Mouse (Mus musculus): ENCODE results near the gene Psmb10. TPM values are rescaled to one million over a fixed set of nuclear protein-coding genes. Genes with fewer than 3 reads are reported as not detected.

Psmb10 gene
- polyA plus RNA-seq, 1 experiment, result 4.6 TPM

GRCm38 (mm10) chr8:105931271-105931670, 7.0 kb downstream of the Psmb10 start:
- Histone ChIP-seq H3K36me3 (ENCODE audit: control insufficient read depth) (peaks cover 48% of the 10 kb centered on the region), H3K27me3 (ENCODE audit: control insufficient read depth) (no peaks in the 10 kb centered on the region), H3K9me3 (ENCODE audit: control insufficient read depth, low read length) (no peaks in the 10 kb centered on the region), H3K4me1 (ENCODE audit: control insufficient read depth) (peaks cover 50% of the 10 kb centered on the region), H3K4me3 (replicated peaks) (no peak overlapping the region)
- no peak for TF ChIP-seq GATA1 (IDR thresholded peaks at IDR 0.05; ENCODE audit: low read length)
- no peak for TF ChIP-seq TAL1 (IDR thresholded peaks at IDR 0.05; ENCODE audit: low read length)

GRCm38 (mm10) chr8:105930602-105931001, 7.6 kb downstream of the Psmb10 start:
- H3K27me3 ChIP-seq (ENCODE audit: control insufficient read depth), result no peaks in the 10 kb centered on the region
- peaks cover 45% of the 10 kb centered on the region for H3K36me3 ChIP-seq (ENCODE audit: control insufficient read depth)
- H3K4me3 ChIP-seq (replicated peaks), result no peak overlapping the region
- peaks cover 43% of the 10 kb centered on the region for H3K4me1 ChIP-seq (ENCODE audit: control insufficient read depth)
- no peak for TF ChIP-seq GATA1 (IDR thresholded peaks at IDR 0.05; ENCODE audit: low read length)
- no peak for TF ChIP-seq TAL1 (IDR thresholded peaks at IDR 0.05; ENCODE audit: low read length)
- H3K9me3 ChIP-seq (ENCODE audit: control insufficient read depth, low read length), result no peaks in the 10 kb centered on the region

GRCm38 (mm10) chr8:105925123-105925522, 13.1 kb downstream of the Psmb10 start:
- Histone ChIP-seq H3K27me3 (ENCODE audit: control insufficient read depth) (no peaks in the 10 kb centered on the region), H3K36me3 (ENCODE audit: control insufficient read depth) (peaks cover 29% of the 10 kb centered on the region), H3K4me1 (ENCODE audit: control insufficient read depth) (peaks cover 14% of the 10 kb centered on the region), H3K4me3 (replicated peaks) (no peak overlapping the region), H3K9me3 (ENCODE audit: control insufficient read depth, low read length) (no peaks in the 10 kb centered on the region)
- TF ChIP-seq GATA1 (IDR thresholded peaks at IDR 0.05; ENCODE audit: low read length), result no peak
- no peak for TF ChIP-seq TAL1 (IDR thresholded peaks at IDR 0.05; ENCODE audit: low read length)

DNA sequence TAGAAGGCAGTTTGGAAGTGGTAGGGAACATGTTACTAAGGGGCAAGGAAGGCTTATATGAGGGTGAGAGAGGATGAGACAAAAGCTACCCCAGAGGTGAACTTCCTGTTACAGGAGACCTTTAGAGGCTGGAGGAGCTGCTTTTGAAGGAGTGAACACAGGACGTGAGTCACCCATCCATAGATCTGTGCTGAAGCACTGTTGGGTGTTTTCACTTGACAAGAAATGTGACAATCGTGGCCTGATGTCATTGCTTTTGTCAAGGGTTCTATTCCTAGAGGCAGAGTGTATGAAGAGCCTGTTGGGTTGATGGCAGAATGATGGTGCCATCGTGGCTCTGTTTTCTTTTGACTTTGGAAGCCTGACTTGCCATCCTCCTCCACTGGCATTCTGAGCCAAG, 18.9 kb downstream of the Psmb10 start:
- TF ChIP-seq TAL1 (IDR thresholded peaks at IDR 0.05; ENCODE audit: low read length) (no peak), GATA1 (IDR thresholded peaks at IDR 0.05; ENCODE audit: low read length) (no peak)
- no peak overlapping the region for H3K4me3 ChIP-seq (replicated peaks)
- H3K9me3 ChIP-seq (ENCODE audit: control insufficient read depth, low read length), result no peaks in the 10 kb centered on the region
- H3K4me1 ChIP-seq (ENCODE audit: control insufficient read depth), result peaks cover 1% of the 10 kb centered on the region; the same call in 1 of the 2 replicates
- no peaks in the 10 kb centered on the region for H3K27me3 ChIP-seq (ENCODE audit: control insufficient read depth)
- peaks cover 49% of the 10 kb centered on the region for H3K36me3 ChIP-seq (ENCODE audit: control insufficient read depth)

GRCm38 (mm10) chr8:105900941-105901616, 37.2 kb downstream of the Psmb10 start:
- no peaks in the 10 kb centered on the region for H3K9me3 ChIP-seq (ENCODE audit: control insufficient read depth, low read length)
- peaks cover 31% of the 10 kb centered on the region for H3K4me1 ChIP-seq (ENCODE audit: control insufficient read depth)
- H3K27me3 ChIP-seq (ENCODE audit: control insufficient read depth), result no peaks in the 10 kb centered on the region
- H3K36me3 ChIP-seq (ENCODE audit: control insufficient read depth), result peaks cover 2% of the 10 kb centered on the region
- TF ChIP-seq GATA1 (IDR thresholded peaks at IDR 0.05; ENCODE audit: low read length), result no peak
- no peak for TF ChIP-seq TAL1 (IDR thresholded peaks at IDR 0.05; ENCODE audit: low read length)
- peak overlapping the region; percentile 91 for H3K4me3 ChIP-seq (replicated peaks)

- TF ChIP-seq TAL1 (IDR thresholded peaks at IDR 0.05; ENCODE audit: low read length) (no peak), GATA1 (IDR thresholded peaks at IDR 0.05; ENCODE audit: low read length) (no peak)
- H3K27me3 ChIP-seq (ENCODE audit: control insufficient read depth), result no peaks in the 10 kb centered on the region
- H3K9me3 ChIP-seq (ENCODE audit: control insufficient read depth, low read length), result no peaks in the 10 kb centered on the region
- peaks cover 3% of the 10 kb centered on the region for H3K36me3 ChIP-seq (ENCODE audit: control insufficient read depth)
- H3K4me3 ChIP-seq (replicated peaks), result peak within 1 kb of the TSS; percentile 91
- peaks cover 33% of the 10 kb centered on the region for H3K4me1 ChIP-seq (ENCODE audit: control insufficient read depth)
Observed at GRCm38 (mm10) chr8:105900180-105900940, 37.9 kb downstream of the Psmb10 start, which contains the start of gene Pskh1. Gene Pskh1, plus strand, starts transcription at chr8:105900441.

GRCm38 (mm10) chr8:105897801-105898480, 40.3 kb downstream of the Psmb10 start:
- Histone ChIP-seq H3K36me3 (ENCODE audit: control insufficient read depth) (peaks cover 25% of the 10 kb centered on the region), H3K9me3 (ENCODE audit: control insufficient read depth, low read length) (no peaks in the 10 kb centered on the region), H3K27me3 (ENCODE audit: control insufficient read depth) (no peaks in the 10 kb centered on the region), H3K4me3 (replicated peaks) (no peak overlapping the region), H3K4me1 (ENCODE audit: control insufficient read depth) (peaks cover 38% of the 10 kb centered on the region)
- TF ChIP-seq TAL1 (IDR thresholded peaks at IDR 0.05; ENCODE audit: low read length), result no peak
- no peak for TF ChIP-seq GATA1 (IDR thresholded peaks at IDR 0.05; ENCODE audit: low read length)

DNA sequence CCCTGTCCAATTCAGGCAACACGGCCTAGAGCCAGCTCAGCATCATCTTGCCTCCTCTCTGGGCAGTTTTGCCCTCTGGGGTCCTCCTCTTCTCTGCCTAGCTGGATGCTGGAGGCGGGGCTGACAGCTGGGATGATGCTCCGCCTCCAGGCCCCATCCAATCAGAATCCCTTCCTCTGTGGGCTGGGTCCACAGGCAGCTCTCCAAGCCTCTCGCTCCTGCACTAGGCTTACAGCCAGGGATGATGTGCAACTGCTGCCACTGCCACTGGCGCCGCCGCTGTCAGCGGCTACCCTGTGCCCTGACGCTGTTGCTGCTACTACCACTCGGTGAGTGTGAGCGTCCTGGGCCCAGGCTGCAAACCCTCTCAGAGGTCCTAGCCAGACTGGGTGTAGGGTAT, 44.9 kb downstream of the Psmb10 start, which contains the start of gene Nrn1l:
Gene Nrn1l, plus strand, starts transcription at position 229 of the 400 bp plus-strand sequence.
- H3K9me3 ChIP-seq (ENCODE audit: control insufficient read depth, low read length), result no peaks in the 10 kb centered on the region
- no peak within 1 kb of the TSS for H3K4me3 ChIP-seq (replicated peaks)
- TF ChIP-seq TAL1 (IDR thresholded peaks at IDR 0.05; ENCODE audit: low read length), result no peak
- TF ChIP-seq GATA1 (IDR thresholded peaks at IDR 0.05; ENCODE audit: low read length), result no peak
- H3K27me3 ChIP-seq (ENCODE audit: control insufficient read depth), result no peaks in the 10 kb centered on the region
- peaks cover 11% of the 10 kb centered on the region for H3K4me1 ChIP-seq (ENCODE audit: control insufficient read depth)
- peaks cover 70% of the 10 kb centered on the region for H3K36me3 ChIP-seq (ENCODE audit: control insufficient read depth)

- TF ChIP-seq GATA1 (IDR thresholded peaks at IDR 0.05; ENCODE audit: low read length), result no peak
- no peaks in the 10 kb centered on the region for H3K27me3 ChIP-seq (ENCODE audit: control insufficient read depth)
- no peak overlapping the region for H3K4me3 ChIP-seq (replicated peaks)
- peaks cover 79% of the 10 kb centered on the region for H3K36me3 ChIP-seq (ENCODE audit: control insufficient read depth)
- H3K4me1 ChIP-seq (ENCODE audit: control insufficient read depth), result peaks cover 8% of the 10 kb centered on the region
- H3K9me3 ChIP-seq (ENCODE audit: control insufficient read depth, low read length), result no peaks in the 10 kb centered on the region
Observed at GRCm38 (mm10) chr8:105892432-105892831, 45.8 kb downstream of the Psmb10 start.

All from erythroblast, embryonic 14.5 days (primary cell).